Mouse (Mus musculus) spleen, embryonic (tissue): ENCODE data around the gene Lpar1.
"Not testable (repeated sequence)": the region's sequence is repeated elsewhere in the genome, so short reads cannot be mapped to it uniquely, and the experiment has no call there.

ENCODE experiments used
- CTCF ChIA-PET: fragments of 350-600 bp; sonication (Branson Sonifier 250); formaldehyde crosslinking; loops from one replicate; lab custom pipeline; 2022; lab: Charles Lee

Gene Lpar1

GRCm38 (mm10) chr4:58546441-58547272 is 7.0 kb downstream of the Lpar1 start:
- CTCF ChIA-PET: no interaction called here

- CTCF ChIA-PET: no interaction called here
These were observed 7.7 kb downstream of the Lpar1 start for GRCm38 (mm10) chr4:58545888-58546432.

GRCm38 (mm10) chr4:58543171-58543570 is 10.5 kb downstream of the Lpar1 start:
- CTCF ChIA-PET: no interaction called here

GRCm38 (mm10) chr4:58542656-58543055 is 11.0 kb downstream of the Lpar1 start:
- CTCF ChIA-PET: not testable (repeated sequence)

- CTCF ChIA-PET: no interaction called here
These were observed 12.9 kb downstream of the Lpar1 start for GRCm38 (mm10) chr4:58540841-58541240.

GRCm38 (mm10) chr4:58540385-58540784 is 13.3 kb downstream of the Lpar1 start:
- CTCF ChIA-PET: no interaction called here

GRCm38 (mm10) chr4:58538696-58539095 is 15.0 kb downstream of the Lpar1 start:
- CTCF ChIA-PET: interaction anchor here (0.6 kb wide), 1 partner anchor 536 kb away, joined by 4 read pairs; no protein-coding TSS in a partner anchor

GRCm38 (mm10) chr4:58535754-58536153 is 17.9 kb downstream of the Lpar1 start:
- CTCF ChIA-PET: interaction anchor here (0.6 kb wide), 1 partner anchor 250 kb away, joined by 18 read pairs; no protein-coding TSS in a partner anchor

GRCm38 (mm10) chr4:58534726-58535350 is 18.9 kb downstream of the Lpar1 start:
- CTCF ChIA-PET: no interaction called here

- CTCF ChIA-PET: no interaction called here
These were observed 19.5 kb downstream of the Lpar1 start for GRCm38 (mm10) chr4:58534141-58534571.

- CTCF ChIA-PET: no interaction called here
These were observed 20.2 kb downstream of the Lpar1 start for GRCm38 (mm10) chr4:58533519-58533918.

- CTCF ChIA-PET: no interaction called here
These were observed 21.4 kb downstream of the Lpar1 start for GRCm38 (mm10) chr4:58532326-58532725.

- CTCF ChIA-PET: no interaction called here
These were observed 23.0 kb downstream of the Lpar1 start for GRCm38 (mm10) chr4:58530706-58531105.

GRCm38 (mm10) chr4:58530279-58530678 is 23.4 kb downstream of the Lpar1 start:
- CTCF ChIA-PET: no interaction called here

GRCm38 (mm10) chr4:58527852-58528251 is 25.8 kb downstream of the Lpar1 start:
- CTCF ChIA-PET: no interaction called here

GRCm38 (mm10) chr4:58521137-58521536 is 32.6 kb downstream of the Lpar1 start:
- CTCF ChIA-PET: no interaction called here

- CTCF ChIA-PET: no interaction called here
These were observed 33.2 kb downstream of the Lpar1 start for GRCm38 (mm10) chr4:58520531-58520930.

GRCm38 (mm10) chr4:58519891-58520290 is 33.8 kb downstream of the Lpar1 start:
- CTCF ChIA-PET: no interaction called here

- CTCF ChIA-PET: no interaction called here
These were observed 35.3 kb downstream of the Lpar1 start for GRCm38 (mm10) chr4:58518215-58518988.

GRCm38 (mm10) chr4:58516810-58517209 is 36.9 kb downstream of the Lpar1 start:
- CTCF ChIA-PET: no interaction called here

GRCm38 (mm10) chr4:58516221-58516620 is 37.5 kb downstream of the Lpar1 start:
- CTCF ChIA-PET: no interaction called here

- CTCF ChIA-PET: no interaction called here
These were observed 42.1 kb downstream of the Lpar1 start for GRCm38 (mm10) chr4:58511554-58511953.
